Mouse (Mus musculus): ENCODE data around the gene Klf16.
"Not testable (repeated sequence)": the region's sequence is repeated elsewhere in the genome, so short reads cannot be mapped to it uniquely, and the experiment has no call there.

Gene Klf16

DNA sequence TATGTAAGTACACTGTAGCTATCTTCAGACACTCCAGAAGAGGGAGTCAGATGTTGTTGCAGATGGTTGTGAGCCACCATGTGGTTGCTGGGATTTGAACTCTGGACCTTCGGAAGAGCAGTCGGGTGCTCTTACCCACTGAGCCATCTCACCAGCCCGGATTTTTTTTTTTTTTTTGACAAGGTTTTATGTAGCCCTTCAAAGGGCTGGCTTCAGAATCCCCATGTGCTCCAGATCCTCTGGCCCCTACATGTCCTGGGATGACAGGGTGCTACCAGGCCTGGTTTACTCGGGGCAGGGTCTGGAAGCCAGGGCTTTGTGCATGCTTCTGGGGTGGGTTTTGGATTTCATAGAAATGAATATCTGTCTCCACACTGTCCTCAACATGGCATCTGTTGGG lies 28.6 kb upstream of the Klf16 start, which contains the start of gene Gm49322:
Gene Gm49322, plus strand, starts transcription at position 301 of the 400 bp plus-strand sequence.
- not testable (repeated sequence) for DNase-seq (ENCODE audit: low spot score)

DNA sequence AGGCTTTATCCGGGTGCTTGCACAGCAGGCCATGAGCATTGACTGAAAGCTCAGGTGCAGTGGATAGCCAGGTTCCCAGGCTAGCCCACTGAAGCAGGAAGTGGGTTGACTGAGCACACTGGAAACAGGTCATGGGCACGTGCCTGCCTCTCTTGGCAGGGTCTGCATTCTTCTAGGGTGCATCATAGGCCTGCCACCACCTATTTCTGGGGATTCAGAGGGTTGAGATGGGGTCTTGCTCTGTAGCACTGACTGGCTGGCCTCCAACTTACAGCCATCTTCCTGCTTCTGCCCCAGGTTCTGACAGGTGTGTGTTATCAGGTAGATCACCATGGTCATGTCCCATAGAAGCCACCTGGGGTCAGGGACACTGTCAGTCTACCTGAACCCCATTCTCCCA lies 27.9 kb upstream of the Klf16 start:
- DNase-seq (ENCODE audit: low spot score), result no peak

DNA sequence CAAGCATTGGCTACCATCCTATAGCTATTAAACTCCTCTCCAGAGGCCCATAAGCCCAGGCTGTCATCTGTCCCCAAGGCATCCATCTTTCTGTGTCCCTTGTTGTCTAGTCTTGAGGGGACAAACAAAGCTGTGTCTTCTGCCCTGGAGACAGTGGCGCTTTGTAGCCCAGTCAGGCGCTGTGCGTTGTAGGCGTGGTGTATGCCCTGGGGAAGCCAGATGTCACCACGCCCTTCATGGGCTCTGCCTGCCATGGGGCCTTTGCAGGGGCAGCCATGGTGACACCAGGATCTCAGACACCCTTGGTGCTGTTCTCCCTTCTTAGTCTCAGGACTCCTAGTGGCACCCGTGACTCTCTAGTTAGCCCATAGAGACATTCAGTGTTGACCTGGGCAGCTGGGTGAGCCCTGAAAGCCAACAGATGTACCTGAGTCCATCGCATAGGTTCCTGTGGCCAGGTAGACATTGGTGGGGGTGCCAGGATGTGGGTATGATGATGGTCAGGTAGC lies 26.9 kb upstream of the Klf16 start:
- DNase-seq (ENCODE audit: low spot score), result no peak

DNA sequence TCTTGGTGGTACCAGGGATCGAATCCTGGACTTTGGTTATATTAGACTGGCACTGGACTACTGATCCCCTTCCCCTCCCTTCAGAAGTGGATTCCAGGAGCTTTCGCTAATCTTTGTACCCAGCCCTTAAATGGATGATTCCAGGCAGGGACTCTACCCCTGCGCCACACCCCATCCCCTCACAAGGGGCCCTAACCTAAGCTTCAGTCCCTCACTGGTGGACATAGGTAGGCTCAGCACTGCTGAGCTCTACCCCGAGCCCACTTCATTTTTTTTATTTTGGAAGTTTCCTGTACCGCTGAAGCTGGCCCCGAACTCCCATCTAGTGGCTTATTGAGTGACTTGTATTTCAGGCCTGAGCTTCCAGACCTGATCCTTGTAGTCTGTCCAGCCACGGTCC lies 26.2 kb upstream of the Klf16 start:
- no peak for DNase-seq (ENCODE audit: low spot score)

DNA sequence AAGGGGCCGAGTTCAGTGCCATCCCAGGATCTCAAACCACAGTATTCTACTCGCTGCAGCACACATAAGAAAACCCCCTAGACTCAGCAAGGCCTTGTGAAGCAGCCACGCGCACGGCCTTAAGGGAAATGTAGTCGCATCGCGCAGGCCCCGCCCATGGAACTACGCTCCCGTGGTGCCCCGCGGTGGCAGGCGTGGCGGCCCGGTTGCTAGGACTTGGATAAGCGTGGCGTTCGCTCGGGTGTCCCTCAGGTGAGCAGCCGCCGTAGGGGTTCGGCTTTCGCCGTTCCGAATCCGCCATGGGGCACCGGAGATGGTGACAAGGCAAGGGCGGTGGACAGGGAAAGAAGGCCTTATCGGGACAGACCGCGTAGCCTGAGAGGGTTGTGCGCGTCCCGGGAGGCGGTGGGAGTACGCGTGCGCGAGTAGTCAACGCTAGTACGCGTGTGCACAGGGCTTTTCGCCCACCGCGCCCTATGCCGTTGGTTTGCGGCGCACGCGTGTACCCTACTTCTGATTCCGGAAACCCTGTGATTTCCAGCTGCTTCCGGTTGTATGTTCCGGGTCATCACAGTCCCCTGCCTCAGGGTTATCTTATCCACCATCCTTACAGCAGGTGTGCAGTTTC lies 25.7 kb upstream of the Klf16 start, which contains the start of the genes Scamp4 and Adat3:
Gene Scamp4, plus strand, starts transcription at position 175 of the 628 bp plus-strand sequence.
Gene Adat3, plus strand, starts transcription at position 183 of the 628 bp plus-strand sequence.
- DNase-seq (ENCODE audit: low spot score), result peak; percentile 92

DNA sequence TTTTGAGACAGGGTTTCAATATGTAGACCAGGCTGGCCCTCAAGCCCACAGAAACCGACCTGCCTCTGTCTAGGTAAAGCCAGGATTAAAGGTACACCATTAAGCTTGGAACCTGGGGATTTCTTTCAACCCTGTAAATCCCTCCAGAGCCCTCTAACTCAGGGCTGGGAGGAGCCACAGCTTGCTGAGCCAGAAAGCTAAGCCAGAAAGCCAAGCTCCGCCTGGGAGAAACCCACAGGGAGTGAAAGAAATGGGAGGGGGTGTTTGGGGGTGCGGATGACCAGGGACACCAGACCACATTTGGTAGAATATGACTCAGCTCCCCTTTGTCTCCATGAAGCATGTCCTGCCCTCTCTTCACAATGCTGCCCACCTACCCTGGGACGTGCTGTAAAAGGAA lies 19.2 kb upstream of the Klf16 start:
- no peak for DNase-seq (ENCODE audit: low spot score)

DNA sequence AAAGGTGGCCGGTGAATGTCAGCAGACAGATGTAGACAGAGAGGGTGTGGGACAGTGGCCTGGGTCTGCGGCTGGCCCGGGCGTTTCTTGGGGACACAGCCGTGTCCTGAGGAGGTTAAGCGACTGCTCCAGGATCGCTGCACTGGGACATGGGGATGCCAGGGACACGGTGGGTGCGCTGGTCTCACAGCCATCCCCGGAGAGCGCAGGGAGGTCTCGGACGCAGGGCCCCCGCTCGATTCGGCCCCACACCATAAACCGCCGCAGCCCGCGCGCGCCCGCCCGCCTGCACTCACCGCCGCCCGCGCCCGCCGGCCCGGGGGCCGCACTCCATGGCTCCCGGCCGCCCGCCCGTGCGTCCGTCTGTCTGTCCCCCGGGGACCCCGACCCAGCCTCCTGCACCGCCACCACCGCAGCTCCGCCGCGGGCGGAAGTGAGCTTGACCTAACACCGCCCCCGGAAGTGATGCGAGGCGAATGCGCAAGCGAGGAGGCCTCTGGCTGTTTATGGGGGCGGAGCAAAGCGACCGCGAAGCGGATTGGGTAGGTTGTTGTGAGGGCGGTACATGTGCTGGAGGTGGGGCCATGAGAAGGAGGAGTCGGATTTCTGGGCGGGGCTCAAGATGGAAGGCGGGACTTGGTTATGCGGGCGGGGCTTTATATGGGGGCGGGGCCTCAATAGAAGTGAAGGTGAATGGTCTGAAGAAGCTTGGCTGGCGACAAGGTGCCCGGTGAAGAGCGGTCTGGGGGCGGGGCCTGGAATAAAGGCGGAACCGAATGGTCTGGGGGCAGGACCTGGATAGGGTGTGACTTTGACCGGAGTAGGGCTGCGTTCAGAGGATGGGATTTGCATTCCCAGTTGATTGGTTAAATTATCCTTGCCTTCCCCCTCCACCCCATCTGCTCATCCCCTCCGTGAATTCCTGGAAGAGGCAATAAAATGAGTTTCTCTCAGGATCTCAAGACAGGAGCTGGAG lies 13.0 kb upstream of the Klf16 start, which contains the start of gene Abhd17a:
Gene Abhd17a, minus strand, starts transcription at position 463 of the 976 bp plus-strand sequence.
- DNase-seq (ENCODE audit: low spot score), result peak; percentile 98

DNA sequence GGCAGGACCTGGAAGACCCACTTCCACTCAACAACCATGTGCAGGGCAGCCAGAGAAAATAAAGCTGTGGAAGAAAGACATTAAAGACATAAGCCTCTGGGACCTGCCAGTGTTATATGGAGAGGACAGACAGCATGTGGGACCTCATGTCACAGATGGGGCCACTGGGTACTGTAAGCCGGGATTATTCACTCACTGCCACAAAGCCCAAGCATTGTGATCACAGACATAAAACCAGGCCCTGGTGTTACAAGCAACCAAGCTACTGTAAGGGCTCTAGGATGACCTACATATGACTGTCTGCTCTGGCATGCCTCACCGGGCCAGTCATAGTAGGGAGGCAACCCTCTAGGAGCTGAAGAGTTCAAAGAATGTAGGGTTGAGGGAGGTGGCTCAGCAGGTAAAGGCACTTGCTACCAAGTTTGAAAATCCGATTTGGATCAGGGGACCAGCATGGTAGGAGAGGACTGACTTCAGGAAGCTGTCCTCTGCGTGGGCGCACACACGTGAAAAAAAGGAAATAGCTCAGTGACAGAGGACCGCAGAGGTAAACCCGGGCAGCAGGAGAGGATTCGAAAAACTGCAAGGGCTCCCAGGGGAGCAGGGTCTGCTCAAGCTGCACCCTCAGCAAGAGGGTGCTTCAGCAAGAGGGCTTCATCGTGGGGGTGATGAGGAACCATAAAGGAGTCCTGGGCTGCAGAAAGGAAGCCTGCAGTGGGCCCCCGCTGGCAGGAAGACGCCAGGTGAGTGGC lies 12.2 kb upstream of the Klf16 start:
- DNase-seq (ENCODE audit: low spot score), result peak; percentile 30

DNA sequence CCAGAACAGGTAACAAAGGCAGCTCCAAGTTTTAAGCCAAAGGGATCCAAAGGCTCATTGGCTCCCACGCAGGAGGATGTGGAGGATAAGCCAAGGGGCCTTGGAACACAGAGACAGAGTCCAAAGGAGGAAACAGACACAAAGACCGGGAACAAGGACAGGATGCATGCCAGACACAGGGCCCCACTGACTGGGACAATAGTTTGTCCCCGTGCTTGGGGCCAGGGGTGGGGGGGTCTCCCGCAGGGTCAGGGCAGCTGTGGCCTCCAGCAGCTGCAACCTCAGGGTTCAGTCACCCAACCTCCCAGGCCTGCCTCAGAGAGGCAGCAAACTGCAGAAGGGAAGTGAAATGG lies 10.2 kb upstream of the Klf16 start:
- DNase-seq (ENCODE audit: low spot score), result no peak

DNA sequence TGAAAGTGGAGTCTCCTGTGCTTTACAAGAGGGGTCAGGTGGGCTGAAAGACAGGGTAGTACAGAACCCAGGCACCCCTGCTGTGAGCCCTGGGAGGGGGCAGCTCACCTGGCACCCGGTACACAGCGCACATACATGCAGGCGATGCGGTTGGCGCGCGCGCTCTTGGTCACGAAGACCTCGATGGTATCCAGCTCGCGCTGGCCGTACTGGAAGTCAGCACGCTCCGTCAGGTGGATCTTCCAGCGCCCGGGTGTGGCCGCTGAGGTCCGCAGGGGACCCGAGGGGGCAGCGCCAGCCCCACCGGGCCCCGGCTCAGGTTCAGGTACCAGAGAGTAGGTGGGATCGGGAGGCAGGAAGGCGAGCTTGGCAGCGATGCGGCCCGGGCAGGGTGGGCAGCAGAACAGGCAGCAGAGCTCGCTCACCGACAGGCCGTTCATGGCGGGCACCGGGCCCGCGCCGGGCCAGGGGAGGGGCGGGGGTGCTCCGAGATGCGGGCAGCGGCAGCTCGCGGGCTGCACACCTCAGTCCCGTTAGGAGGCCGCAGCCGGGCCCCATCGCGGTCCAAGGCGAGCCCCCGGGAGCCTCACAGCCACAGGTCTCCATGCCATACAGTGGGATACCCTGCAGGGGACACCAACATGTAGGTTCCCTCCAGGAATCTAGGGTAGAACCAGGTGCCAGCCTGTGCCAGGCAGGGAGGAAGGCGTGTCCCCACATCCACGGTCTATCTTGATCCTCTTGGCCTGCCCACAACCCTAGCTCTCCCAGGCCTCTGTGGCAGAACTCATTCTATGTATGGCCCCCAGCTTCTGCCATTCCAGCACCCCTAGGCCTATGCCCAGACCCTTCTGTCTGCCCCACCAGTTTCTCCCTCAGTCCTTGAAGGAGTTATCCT lies 9.5 kb upstream of the Klf16 start:
- no peak for DNase-seq (ENCODE audit: low spot score)

DNA sequence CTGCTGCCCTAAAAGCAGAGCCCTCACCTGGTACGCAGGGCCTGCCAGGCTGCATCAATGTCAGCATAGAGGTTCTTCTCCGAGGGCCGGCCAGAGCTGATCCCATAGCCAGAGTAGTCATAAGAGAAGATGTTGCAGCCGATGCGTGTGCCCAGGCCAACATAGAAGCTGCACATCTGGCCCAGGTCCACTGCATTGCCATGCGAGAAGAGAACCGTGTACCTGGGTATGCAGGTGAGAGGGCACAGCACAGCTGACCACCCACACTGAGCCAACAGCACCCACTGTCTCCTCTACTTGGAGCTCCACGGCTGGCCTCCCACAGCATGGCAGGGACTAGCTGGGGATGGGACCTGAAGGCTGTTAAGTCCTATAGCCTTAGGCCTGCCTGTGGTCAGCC lies 8.5 kb upstream of the Klf16 start:
- DNase-seq (ENCODE audit: low spot score), result no peak

DNA sequence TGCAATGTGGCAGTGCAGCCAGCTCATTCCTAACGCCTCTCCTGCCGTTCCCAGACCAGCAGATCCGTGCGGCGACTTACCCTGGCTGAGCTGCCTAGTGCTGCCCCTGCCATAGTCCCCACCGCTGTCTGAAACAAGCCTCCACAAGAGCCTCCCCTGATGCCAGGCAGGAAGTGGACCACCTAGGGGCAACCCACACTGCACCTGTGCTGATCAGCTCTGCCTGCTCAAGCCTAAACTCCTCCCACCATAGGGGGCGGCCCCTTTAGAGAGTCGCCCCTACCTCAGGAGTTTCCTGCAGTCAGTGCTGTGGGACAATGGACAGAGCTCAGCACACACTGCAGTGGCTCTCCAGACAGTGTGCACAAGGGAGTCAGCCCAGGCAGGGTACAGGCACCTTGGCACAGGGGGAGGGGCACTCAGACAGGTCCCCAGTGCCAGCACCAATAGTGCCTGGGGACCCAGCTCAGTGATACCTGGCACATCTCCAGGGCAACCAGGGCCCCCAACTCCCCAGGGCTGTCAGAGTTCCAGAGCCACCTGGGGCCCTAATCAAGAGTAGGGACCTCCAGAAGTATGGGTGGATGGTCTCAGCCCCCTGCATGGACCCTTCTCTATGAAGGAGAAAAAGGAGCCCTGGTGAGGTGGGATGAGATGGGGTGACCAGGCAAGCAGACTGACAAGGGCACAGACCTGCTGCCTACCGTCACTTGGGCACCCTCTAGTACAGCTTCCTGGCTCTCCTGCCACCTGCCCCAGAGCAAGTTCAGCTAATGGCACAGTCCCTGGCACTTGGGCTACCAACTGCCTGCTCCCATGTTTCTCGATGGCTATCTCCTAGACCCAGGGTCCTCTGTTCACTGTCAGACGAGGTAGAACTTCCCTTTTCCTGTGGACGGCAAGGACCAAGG lies 7.8 kb upstream of the Klf16 start:
- DNase-seq (ENCODE audit: low spot score), result no peak

DNA sequence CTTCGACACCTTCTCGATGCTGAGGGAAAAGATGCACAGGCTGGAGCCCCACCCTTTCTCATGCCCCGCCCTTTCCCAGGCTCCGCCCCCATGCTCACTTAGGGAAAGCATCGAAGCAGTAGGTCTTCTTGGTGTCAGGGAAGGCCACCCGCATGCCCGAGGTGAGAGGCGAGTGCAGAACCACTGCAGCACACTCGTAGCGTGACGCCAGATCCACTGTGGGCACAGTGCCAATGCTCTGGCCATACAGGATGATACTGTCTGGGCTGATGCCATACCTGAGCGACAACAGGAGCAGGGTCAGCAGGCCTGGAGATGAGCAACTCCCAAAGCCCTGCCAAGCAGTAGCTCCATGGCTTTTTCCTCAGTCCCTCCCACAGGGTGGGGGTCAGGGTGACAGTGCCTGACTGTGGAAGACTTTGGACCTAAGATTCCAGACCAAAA lies 6.9 kb upstream of the Klf16 start:
- DNase-seq (ENCODE audit: low spot score), result no peak

DNA sequence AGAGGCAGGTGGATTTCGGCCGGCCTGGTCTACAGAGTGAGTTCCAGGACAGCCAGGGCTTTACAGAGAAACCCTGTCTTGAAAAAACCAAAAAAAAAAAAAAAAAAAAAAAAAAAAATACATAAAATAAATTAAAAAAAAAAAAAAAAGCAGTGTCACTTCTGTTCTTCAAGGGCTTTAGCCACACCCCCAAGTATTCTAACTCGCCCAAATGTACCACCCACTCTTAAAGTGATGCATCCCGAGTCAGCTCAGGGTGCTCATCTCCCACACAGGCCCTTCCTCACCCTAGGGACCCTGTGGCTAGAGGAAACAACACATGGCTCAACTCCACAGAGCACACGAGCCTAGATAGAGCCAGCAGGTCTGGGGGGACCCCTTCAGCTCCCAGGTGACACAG lies 5.9 kb upstream of the Klf16 start:
- DNase-seq (ENCODE audit: low spot score), result no peak

DNA sequence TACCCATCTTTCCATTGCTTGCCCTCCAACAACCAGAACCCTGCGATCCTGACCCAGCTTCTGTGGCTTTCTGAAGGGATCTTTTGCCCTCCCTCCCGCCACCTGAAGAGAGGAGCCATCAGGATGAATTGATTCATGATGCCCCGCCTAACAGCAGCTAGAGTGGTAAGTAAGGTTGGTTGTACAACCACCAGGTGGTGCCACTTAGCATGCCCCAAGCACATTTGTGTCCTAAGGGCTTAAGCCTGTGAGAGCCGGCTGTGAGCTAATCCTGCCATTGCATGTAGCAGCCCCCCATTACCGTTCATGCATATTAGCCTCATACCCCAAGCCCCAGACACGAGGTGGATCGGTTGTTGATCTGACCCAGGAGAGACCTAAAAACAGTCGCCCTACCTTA lies 1.8 kb upstream of the Klf16 start:
- peak; percentile 77 for DNase-seq (ENCODE audit: low spot score)

DNA sequence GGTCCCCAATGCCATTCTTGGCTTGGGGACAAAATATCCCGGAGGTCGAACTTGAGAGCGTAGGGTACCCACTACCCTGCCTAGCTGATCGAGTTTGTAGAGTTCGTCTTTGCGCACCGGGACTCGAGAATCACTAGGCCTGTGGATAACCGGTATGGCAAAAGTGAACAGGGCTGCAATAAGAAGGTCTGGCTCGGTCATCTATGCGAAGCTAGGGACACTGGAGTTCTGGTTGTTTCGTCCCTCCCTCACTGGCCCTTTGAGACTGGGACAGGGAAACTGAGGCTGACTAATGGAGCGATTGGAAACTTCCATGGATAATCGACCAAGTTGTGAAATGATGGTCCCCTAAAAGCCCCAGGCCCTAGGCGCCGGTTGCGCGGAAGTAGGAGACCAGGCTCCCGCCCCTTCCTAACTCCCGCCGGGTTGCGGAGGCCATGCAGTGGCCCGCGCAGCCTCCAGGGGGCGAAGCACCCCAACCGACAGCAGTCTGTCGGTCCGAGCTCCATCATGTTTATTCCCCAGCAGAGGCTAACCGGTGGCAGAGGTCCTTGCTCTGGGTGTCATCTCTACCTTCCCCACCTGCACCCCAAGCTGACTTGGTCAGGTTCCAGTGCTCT lies 1.1 kb upstream of the Klf16 start:
- peak; percentile 83 for DNase-seq (ENCODE audit: low spot score)

DNA sequence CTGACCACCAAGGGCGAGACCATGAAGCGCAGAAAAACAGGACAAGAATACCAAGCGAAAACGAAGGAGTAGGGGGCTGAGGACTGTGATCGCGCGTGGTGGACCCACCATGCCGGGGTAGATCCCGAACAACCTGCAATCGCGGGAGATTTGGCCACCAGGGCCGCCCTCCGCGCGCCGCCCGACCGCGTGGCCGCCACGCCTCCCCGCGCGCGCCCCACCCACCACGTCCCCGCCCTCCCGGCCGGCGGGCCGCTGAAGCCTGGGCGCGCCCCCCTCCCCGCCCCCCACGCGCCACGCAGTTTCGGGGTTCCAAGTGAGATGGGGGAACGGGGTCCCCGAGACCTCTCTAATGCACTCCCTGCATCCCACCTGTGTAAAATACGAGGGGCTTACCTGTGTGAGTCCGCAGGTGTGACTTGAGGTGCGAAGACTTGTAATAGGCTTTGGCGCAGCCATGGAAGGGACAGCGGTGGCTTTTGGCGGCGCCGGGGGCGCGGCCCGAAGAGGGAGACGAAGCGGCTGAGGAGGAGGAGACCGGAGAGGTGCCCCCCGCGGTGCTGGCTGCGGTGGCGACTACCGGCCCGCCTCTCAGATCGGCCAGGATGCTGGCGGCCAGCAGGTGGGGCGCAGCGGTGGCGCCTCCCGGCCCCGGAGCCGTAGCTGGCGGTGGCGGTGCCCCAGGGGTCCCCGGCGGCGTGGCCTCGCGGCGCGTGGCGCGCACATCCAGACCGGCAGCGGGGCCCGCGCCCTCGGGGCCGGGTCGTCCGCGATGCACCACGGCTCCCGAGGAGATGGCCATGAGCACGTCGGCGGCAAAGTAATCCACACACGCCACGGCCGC lies 548 bp downstream of the Klf16 start:
- peak; percentile 39 for DNase-seq (ENCODE audit: low spot score)

DNA sequence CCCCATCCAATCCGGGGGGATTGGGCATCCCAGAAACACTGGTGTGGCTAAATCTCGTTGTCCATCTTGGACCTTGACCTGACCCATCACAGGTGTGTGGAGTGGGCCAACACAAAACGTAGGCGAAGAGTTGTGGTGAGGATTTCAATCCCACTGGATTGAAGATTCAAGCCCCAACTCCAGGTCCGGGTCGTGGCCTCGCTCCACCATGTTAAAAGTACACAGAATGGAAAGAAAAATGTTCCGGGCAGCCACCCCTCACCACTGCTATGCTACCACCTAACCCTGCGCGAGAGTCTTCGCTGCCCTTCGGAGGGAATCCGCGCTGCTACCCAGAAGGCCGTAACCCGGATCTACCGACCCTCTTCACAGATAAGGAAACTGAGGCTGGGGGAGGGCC lies 1.2 kb downstream of the Klf16 start:
- no peak for DNase-seq (ENCODE audit: low spot score)

DNA sequence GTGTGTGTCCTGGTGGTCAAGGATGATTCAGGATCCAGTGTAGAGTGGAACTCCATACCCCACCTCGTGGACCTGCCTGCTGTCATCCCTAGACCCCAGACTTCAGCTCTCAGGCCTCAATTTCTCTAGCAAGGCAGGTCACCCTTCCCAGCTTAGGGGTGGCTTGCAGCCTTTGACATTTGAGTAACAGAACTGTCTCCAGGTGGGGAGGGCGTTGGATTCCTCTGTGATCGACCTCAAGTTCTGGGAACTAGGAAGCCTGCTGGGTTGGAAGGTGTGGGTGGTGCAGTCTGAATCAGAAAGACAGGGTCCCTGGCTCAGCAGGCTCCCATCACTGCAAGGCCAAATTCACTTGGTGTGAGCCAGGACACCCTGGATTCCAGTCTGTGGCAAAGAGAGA lies 2.2 kb downstream of the Klf16 start:
- DNase-seq (ENCODE audit: low spot score), result no peak

Data from adipocyte (in vitro differentiated cells).